8 mouse cellular contexts compared by ENCODE assay signal in genomic region chr13:9093316-9094155, GRCm38 (mm10). TPM values are rescaled to one million over a fixed set of nuclear protein-coding genes. Genes with fewer than 3 reads are reported as not detected.
DNase-seq lines count a peak whose midpoint lies in the region; ATAC-seq and TF ChIP-seq lines count a peak whose summit lies in the region.

Gene Larp4b (plus strand): TSS chr13:9093881.

- under 1% methylated on average over 71 of the region's 92 CpGs for WGBS in hindbrain, postnatal 0 days

- DNase-seq in WW6 (ENCODE audit: low read depth, low spot score) = peak; percentile 96
- peak; percentile 91 to 96 for DNase-seq in cerebellum, postnatal 4 days (ENCODE audit: low spot score in 2 of 2)
- DNase-seq in gastrocnemius, adult 2 months = peak; percentile 99
- DNase-seq in hindbrain, postnatal 0 days (ENCODE audit: low spot score) = peak; percentile 99
- DNase-seq in left cerebral cortex, adult 2 months (ENCODE audit: extremely low spot score in 1 of 2, low spot score in 2 of 2) = peak; percentile 94 to 97
- peak; percentile 93 to 94 for DNase-seq in right cerebral cortex, adult 2 months (ENCODE audit: low spot score in 2 of 2)
- DNase-seq in urinary bladder, postnatal 14 days (ENCODE audit: low spot score) = peak; percentile 97

- ATAC-seq in hindbrain, postnatal 0 days = peak; percentile 100
- ATAC-seq in megakaryocyte, adult 5-6 weeks (ENCODE audit: poor library complexity, severe bottlenecking) = peak; percentile 93

- H3K36me3 ChIP-seq in hindbrain, postnatal 0 days (ENCODE audit: insufficient read depth, low read length) = no peaks in the 10 kb centered on the region

- H3K27ac ChIP-seq in gastrocnemius, adult 2 months = peak within 1 kb of the TSS; percentile 96
- H3K27ac ChIP-seq in hindbrain, postnatal 0 days = peak within 1 kb of the TSS; percentile 94
- H3K27ac ChIP-seq in left cerebral cortex, adult 2 months = peak within 1 kb of the TSS; percentile 89

- peak within 1 kb of the TSS; percentile 88 for H3K9ac ChIP-seq in hindbrain, postnatal 0 days (replicated peaks; ENCODE audit: low read length)

- peak within 1 kb of the TSS; percentile 90 for H3K4me3 ChIP-seq in gastrocnemius, adult 2 months
- peak within 1 kb of the TSS; percentile 79 for H3K4me3 ChIP-seq in hindbrain, postnatal 0 days (ENCODE audit: low read length)
- peak within 1 kb of the TSS; percentile 70 for H3K4me3 ChIP-seq in left cerebral cortex, adult 2 months

- TF ChIP-seq CTCF in gastrocnemius, adult 2 months (IDR thresholded peaks at IDR 0.05) = no peak
- no peak for TF ChIP-seq CTCF in hindbrain, postnatal 0 days (IDR thresholded peaks at IDR 0.05; ENCODE audit: low read depth)
- no peak for TF ChIP-seq CTCF in left cerebral cortex, adult 2 months (IDR thresholded peaks at IDR 0.05)

- no peaks in the 10 kb centered on the region for H3K27me3 ChIP-seq in hindbrain, postnatal 0 days (ENCODE audit: insufficient read depth, low read length)

- no peaks in the 10 kb centered on the region for H3K4me1 ChIP-seq in hindbrain, postnatal 0 days (ENCODE audit: insufficient read depth, low read length)

- intact Hi-C loops in gastrocnemius, adult 2 months (cut with DNase I) = loop anchor here (1.0 to 5.0 kb wide), 2 partner anchors 97 to 206 kb away; partner anchors contain the start of genes Gtpbp4 and Idi1
- intact Hi-C loops in left cerebral cortex, adult 2 months (cut with DNase I) = loop anchor here (1.0 to 5.0 kb wide), 2 partner anchors 97 to 206 kb away; partner anchors contain the start of genes Gtpbp4 and Idi1

- peak within 1 kb of the TSS; percentile 90 for H3K4me2 ChIP-seq in hindbrain, postnatal 0 days (ENCODE audit: low read depth, low read length)

- H3K9me3 ChIP-seq in hindbrain, postnatal 0 days (ENCODE audit: low read length) = no peaks in the 10 kb centered on the region

RNA-seq across cellular contexts. Expression of gene Larp4b, which starts in this region (rescaled TPM):
- 10 to 100 TPM; 67.7 to 78.6 TPM for total RNA-seq in gastrocnemius, adult 2 months (2021)
- 57.8 and 64.1 TPM in 2 replicates for total RNA-seq in hindbrain, postnatal 0 days (2014; rRNA removed)
- polyA plus RNA-seq in hindbrain, postnatal 0 days (2015; fragmentation: Nextera tagmentation; extraction: Ambion mirVana) = 32.2 and 32.6 TPM in 2 replicates
- 10 to 100 TPM; 70.5 to 76.6 TPM for total RNA-seq in left cerebral cortex, adult 2 months (2021)
- total RNA-seq in megakaryocyte, adult 5-6 weeks (2015) = 75.5 and 85.5 TPM in 2 replicates
- total RNA-seq in megakaryocyte, adult 5-6 weeks (2017) = 88.0 and 90.9 TPM in 2 replicates

Comparison
In these comparisons a context has a peak if more than half of its experiments do, and no peak if none do; other contexts are left out.
1. Peak in every context shown above with its lines: DNase-seq, ATAC-seq, H3K4me3 ChIP-seq and H3K27ac ChIP-seq.